Mouse (Mus musculus): ENCODE results near the gene B3galt4.
"Not testable (repeated sequence)": the region's sequence is repeated elsewhere in the genome, so short reads cannot be mapped to it uniquely, and the experiment has no call there.

B3galt4 gene

DNA sequence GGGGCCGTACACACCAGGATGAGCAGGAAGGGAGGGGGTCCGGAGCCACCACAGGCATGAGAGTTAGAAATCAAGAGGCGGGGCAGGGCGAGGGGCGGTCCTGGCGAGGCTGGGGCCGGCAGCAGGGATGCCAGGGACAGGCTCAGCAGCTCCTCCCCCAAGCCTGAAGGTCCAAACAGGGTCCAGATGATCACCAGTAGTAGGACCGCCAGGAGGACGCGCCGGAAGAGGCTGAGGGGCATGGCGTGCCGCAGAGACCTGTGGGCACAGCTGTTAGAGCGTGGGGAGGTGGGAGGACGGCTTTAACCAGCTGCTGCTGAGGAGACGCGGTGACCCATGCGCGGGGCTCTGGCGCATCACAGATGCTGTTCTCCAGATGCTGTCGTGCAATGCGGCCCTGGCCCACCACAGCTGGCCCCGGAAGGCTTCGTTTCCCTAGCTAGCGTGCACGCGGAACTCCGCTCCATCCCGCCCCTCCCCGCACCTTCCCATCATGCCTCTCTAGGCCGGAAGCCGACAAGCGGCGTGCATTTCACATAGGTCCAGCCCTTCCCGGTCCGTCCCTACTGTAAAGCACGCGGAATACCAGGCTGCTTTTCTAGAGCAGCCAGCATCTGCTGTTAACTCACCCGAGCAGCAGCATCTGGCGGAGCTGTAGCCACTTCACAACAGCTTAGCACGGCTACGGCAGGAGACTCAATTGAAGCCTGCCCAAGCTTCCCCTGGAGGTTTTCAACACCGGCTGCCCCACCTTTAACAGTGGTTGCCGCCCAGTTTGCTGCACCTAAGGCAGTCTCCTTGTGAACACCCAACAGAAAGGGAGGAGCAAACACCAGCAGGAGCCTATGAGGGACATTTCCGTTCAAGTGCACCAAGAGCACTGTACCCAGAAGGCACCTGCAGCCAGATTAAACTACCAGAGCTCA is at the start of gene B3galt4:
B3galt4 (minus strand) TSS at position 468 of the 926 bp plus-strand sequence.
- peak; percentile 86 for DNase-seq

DNA sequence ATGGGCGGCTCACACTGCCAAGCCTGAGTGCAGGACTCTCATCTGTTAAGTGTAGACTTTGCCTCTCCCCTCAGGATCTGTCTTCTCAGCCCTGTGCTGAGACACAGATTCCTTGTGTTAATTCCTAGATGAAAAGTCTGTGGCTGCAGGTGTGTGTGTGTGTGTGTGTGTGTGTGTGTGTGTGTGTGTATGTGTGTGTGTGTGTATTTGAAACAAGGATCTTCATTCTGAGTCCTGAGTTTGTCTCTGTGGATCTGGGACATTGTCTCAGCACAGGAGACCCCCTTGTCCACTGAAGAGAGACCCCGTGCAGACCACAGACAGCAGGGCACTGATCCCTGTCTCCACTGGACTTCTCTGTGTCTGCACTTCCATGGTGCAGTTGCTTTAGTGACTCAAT is 49.5 kb upstream of the B3galt4 start:
- not testable (repeated sequence) for DNase-seq

DNA sequence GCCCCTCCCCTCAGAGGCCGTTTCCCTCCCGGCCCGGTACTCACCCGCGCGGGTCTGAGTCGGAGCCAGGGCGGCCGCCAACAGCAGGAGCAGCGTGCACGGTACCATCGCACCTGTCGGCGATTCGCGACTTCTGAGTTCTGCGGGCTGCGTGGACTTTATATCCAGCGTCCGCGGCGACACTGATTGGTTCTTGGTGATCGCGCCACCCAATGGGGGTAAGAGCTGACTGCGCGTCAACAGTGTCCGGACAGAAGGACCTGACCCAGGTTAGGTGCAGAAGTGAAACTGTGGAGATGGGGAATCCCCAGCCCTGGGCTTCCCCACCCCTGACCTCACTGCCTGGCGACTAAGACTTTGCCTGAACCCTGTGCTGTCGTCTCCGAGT is 48.9 kb upstream of the B3galt4 start, which contains the start of gene H2-K1:
H2-K1 (minus strand) TSS at position 198 of the 388 bp plus-strand sequence.
- DNase-seq: peak; percentile 98

DNA sequence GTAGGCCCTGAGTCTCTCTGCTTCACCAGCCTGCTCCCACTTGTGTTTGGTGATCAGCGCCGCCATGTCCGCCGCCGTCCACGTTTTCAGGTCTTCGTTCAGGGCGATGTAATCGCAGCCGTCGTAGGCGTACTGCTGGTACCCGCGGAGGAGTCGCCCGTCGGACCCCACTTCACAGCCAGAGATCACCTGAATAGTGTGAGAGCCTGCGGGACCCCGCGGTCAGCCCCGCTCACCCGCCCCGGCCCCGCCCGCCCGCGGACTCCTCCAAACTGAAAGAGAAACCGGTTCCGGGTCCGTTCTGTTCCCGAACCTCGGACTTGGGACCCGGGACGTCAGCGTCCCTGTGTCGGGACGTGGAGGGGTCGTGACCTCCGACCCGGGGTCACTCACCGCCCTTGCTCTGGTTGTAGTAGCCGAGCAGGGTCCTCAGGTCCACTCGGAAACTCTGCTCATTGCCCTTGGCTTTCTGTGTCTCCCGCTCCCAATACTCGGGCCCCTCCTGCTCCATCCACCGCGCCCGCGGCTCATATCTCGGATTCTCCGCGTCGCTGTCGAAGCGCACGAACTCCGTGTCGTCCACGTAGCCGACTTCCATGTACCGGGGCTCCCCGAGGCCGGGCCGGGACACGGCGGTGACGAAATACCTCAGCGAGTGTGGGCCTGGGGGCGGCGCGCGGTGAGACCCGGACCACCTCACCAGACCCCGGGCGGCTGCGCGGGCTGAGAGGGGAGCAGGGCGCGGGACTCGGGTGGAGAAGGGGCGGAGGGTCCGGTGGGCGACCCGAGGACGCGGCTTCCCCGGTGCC is 48.3 kb upstream of the B3galt4 start:
- DNase-seq: peak; percentile 53

DNA sequence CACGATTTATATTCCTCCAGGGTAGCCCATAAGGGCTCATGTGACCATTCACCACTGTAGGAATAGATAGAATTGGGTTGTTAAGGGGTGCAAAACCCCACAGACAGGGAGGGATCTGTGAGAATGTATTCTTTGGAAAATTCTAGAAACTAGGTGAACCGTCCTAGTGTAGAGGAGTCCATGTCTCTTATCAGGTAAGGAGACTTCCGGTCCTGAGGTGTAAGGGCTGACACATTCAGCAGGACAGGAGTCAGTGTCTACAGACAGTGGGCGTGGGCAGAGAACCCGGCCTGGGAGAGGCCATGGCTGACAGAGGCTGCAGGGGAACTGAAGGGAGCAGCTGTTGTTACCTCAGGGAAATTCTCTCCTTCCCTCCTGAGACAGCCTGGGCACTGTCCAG is 47.4 kb upstream of the B3galt4 start:
- not testable (repeated sequence) for DNase-seq

DNA sequence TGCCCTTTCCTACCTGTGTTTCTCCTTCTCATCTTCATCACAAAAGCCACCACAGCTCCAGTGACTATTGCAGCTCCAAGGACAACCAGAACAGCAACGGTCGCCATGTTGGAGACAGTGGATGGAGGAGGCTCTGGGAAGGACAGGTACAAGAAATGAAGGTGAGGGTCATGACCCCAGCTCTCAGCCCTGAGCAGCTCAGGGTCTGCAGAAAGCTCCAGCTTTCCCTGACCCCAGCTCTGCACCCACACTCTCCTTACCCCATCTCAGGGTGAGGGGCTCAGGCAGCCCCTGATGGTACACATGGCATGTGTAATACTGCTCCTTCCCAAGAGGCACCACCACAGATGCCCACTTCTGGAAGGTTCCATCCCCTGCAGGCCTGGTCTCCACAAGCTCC is 45.7 kb upstream of the B3galt4 start:
- DNase-seq: not testable (repeated sequence)

DNA sequence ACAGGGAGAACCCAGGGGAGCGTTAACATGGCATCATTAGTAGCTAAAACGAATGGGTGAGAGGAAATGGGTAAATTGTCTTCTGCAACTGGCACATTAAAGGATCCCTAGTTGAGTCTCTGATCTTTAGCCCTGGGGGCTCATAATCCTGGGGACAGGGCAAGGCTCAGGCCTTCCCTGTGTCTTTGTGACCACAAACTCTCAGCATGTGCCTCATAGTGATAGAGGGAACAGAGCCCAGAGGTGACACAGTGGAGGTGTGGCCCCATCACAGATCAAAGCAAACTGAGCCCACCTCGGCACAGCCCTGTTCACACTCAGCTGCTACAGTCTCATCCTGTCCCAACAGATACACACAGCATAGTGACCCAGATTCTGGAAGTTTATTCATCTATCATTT is 44.4 kb upstream of the B3galt4 start:
- no peak for DNase-seq

DNA sequence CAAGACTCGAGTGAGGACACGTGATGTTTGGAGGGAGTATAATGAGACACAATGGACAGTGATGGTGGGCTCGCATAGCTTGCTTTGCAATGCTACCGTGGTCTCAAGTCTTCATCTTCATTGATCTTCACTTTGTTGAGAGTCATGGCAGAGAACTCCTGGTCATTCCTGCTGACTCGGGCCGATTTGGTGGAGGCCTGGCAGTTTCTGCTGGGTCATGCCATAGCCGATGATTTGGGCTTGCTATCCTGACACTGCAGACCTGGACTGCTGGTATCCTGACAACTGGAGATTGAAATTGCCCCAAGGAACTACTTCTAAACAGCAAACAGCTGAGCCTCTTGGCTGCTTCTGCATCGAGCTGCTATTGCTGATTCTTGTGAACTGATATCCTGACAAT is 43.7 kb upstream of the B3galt4 start:
- DNase-seq: no peak

DNA sequence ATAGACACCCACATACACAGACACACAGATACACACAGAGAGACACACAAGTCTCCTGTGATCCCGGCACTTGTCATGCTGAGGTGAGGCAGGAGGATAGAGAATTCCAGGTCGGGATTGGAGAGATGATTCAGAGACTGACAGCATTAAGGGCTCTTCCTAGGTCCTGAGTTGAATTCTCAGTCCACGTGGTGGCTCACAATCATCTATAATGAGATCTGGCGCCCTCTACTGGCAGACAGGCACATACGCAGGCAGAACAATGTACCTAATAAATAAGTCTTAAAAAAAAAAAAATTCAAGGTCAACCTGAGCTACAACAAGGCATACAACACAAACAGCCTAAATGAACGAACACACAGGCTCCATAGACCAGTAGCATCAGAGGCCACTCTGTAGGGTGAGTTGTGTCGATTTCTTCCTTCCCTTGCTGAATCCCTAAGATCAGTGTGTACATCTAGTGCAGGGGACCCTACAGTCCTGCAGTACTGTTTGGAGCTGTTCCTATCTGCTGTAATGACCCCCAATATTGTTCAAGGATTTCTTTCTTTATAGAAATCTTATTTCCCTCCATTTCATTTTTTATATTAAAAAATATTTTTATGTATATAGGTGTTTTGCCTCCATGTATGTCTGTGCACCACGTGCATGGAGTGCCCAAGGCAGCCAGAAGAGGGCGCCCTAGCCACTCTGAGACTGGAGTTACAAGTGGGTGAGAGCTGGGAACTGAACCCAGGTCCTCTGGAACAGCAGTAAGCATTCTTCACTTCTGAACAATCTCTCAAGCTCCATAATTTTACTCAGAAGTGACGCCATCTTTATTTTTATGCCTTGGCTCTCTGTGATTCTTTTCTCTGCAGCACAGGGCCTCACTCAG is 40.7 kb upstream of the B3galt4 start:
- DNase-seq: peak; percentile 80

DNA sequence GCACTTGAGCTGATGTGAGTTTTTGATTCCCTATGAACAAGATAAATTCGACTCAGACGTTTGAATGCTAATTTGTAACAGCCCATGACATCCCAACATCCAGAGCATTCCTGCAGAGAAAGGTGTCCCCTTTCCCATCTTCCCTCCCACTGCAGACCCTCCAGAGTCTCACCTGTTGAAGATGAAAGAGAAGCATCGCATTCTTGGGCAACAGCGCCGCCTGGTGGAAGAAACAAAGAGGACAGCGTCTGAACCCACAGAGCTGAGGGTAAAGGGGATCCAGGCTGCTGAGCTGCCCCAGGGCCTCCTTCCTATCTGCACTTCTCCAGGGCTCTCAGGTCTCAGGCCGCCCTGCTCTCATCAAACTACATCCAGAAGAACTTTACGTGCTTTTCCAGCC is 30.8 kb upstream of the B3galt4 start:
- DNase-seq: peak; percentile 77

DNA sequence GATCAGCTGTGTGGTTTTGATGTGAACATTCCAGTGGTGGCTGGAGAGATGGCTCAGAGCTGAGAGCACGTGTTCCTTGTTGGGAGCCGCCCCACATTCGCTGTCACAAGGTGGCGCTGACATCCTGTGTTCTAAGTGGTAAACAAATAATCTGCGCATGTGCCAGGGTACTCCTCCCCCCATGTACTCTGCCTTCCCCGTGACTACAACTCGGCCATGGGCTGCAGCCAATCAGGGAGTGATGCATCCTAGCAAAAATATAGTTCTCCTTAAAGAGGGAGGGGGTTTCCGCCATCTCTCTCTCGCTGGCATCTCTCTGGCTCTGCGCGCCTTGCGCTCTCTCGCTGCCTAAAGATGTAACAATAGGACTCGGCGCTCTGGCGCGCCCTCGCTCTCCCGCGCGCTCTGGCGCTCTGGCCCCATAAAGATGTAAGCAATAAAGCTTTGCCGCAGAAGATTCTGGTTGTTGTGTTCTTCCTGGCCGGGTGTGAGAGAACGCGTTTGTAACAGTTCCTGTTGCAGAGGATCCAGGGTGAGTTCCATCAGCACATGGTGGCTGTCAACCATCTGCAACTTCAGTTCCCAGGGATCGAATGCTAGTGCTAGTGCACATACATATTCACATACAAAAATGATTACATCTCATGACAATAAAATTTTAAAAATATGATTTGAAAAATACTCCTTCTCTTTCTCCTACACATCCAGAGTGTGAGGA is 30.1 kb upstream of the B3galt4 start:
- peak; percentile 97 for DNase-seq

DNA sequence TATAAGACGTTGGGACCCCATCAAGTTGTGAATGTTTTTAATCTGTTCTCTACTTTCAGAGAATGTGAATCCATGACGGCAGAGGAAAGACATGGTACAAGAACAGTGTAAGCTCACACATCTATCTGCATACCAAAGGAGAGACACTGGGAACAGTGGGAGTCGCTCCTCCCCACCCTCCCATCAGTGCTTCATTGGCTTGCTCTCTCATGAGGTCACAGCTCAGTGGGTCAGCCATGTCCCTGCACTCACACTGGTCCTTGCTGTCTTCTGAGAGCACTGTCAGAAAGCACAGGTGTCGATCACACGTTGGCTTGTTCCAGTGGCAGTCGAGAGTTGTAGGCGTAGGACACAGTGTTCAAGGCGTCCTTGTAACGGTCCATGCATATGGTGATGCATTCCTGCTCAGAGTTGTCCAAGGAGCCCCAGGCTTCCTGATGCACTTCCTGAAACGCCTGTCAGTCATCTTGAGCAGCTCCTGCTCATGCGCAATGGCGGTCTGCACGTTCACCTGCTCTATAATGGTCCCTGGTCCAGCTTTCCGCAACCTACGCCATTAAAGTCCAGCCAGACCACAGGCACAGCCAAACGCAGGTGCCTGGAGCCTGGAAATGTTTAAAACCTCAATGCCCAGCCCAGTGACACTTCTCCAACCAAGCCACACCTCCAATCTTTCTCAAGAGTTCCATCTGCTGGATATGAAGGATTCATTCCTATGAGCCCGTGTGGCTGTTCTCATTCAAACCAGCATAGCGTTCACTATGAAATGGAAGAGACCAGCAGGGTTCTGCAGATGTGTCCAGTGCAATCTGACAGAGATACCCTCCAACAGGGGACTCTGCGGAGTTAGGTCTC is 29.1 kb upstream of the B3galt4 start:
- no peak for DNase-seq

DNA sequence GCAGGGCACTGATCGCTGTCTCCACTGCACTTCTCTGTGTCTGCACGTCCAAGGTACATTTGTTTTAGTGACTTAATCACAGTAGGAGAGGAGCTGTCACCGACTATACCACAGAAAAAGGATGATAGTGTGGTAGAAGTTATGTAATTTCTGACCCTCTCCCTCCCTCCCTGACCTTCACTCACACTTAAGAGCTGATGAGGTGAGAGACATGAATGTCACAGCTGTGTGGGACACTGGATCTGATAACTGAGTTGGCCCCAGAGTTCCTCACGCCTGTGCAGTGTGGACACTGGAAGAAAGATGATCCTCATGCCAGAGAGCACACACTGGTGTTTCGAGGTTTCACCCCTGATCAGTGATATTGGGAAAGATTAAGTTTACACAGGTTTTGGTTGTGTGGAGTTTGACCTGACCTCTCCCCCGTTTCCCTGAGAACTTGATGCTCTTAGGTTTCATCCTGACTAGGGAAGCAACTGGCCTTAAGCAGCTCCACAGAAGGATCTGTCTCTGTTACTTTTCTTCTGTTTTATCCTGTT is 28.3 kb upstream of the B3galt4 start:
- no peak for DNase-seq

DNA sequence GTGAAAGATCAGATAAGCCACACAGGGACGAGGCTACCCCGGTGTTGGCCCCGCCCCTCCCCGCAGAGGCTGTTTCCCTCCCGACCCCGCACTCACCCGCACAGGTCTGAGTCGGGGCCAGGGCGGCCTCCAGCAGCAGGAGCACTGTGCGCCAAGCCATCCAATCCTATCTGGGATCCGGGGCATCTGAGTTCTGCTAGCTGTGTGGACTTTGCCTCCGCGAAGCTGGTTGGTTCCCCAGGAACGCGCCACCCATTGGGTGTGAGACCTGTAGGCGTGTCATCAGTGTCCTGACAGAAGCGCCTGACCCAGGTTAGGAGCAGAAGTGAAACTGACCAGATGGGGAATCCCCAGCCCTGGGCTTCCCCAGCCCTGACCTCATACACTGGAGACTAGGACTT is 27.3 kb upstream of the B3galt4 start:
- DNase-seq: peak; percentile 94

DNA sequence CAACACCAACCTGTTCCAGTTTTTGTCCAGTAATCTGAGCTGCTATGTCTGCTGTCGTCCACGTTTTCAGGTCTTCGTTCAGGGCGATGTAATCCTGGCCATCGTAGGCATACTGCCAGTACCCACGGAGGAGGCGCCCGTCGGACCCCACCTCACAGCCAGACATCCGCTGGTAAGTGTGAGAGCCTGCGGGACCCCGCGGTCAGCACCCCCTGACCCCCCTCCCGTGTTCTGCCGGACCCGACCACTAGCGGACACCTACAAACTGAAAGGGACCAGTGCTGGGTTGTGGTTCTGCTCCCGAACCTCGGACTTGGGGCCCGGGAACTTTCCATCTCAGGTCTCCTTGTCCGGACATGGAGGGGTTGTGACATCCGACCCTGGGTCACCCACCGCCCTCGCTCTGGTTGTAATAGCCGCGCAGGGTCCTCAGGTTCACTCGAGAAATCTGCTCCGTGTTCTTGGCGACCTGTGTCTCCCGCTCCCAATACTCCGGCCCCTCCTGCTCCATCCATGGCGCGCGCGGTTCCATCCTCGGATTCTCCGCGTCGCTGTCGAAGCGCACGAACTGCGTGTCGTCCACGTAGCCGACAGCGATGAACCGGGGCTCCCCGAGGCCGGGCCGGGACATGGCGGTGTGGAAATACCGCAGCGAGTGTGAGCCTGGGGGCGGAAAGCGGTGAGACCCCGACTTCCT is 26.7 kb upstream of the B3galt4 start:
- no peak for DNase-seq

DNA sequence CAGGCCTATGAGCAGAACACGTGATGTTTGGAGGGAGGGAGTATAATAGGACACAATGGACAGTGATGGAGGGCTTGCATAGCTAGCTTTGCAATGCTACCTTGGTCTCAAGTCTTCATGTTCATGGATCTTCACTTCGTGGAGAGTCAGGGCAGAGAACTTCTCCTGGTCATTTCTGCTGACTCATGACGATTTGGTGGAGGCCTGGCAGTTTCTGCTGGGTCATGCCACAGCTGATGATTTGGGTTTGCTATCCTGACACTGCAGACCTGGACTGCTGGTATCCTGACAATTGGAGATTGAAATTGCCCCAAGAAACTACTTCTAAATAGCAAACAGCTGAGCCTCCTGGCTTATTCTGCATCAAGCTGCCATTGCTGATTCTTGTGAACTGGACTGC is 22.3 kb upstream of the B3galt4 start:
- no peak for DNase-seq

DNA sequence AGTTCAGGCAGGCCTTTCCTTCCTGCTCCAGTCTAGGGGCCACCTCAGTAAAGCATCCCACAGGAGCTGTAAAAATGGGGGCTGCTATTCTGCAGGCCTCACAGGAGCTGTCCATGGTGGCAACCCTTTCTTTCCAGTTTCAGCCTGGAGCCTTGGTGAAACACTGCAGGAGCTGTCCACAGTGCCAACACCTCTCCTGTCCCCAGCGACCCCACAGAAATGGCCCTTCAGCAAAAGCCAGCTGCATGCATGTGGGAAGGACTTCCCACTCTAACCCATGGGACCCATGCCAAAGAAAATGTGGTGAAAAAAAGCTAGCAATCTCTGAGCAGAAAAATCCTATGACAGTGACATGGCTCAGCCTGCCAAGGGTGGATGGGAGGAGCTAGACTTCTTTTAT is 21.4 kb upstream of the B3galt4 start:
- no peak for DNase-seq

DNA sequence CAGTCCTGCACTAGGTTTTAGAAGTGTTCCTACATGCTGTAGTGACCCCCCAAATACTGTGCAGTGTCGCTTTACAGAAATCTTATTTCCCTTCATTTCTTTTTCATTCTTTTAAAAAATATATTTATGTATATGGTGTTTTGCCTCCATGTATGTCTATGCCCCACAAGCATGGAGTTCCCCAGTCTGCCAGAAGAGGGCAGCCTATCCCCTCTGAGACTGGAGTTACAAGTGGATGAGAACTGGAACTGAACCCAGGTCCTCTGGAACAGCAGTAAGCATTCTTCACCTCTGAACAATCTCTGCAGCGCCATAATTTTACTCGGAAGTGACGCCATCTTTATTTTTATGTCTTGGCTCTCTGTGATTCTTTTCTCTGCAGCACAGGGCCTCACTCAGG is 18.1 kb upstream of the B3galt4 start:
- peak; percentile 33 for DNase-seq

DNA sequence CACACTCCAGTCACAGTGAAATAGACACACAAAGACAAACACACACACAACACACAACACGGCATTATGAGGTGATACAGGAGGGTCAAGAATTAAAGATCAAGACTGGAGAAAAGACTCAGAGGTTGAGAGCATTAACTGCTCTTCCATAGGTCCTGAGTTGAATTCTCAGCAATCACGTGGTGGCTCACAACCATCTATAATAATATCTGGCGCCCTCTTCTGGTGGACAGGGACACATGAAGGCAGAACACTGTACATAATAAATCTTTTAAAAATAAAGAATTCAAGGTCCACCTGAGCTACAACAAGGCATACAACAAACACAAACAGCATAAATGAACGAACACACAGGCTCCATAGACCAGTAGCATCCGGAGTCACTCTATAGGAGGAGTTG is 17.6 kb upstream of the B3galt4 start:
- peak; percentile 83 for DNase-seq

DNA sequence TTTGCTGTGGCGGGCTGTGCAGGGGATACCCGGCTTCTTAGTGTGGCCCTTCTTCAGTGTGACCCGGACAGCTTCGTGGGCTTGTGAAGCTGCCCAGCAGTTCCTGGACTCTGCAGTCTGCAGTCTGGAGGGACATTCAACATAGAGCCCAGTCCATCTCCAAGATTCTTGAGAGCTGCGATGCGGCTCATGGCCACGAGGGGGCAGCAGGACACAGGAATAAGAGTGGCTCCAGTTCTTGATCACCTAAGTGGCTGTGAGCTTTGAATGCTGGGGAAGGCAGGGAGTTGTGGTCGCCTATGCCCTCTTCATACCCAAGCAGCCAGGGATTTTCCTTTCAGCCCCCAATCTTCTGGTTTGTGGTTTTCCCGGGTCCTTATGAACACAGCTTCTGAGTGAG is 17.2 kb upstream of the B3galt4 start:
- peak; percentile 91 for DNase-seq

All from lung, postnatal 36 days (tissue).